Mouse (Mus musculus): ENCODE results near the gene Raver1. TPM values are rescaled to one million over a fixed set of nuclear protein-coding genes. Genes with fewer than 3 reads are reported as not detected.

Raver1 gene
- total RNA-seq, 4 experiments from 2014 or later = 26.7 to 35.4 (median 31.6) TPM

Small RNAs within 50 kb of the gene (microRNA-seq; reads per million reads assigned to microRNA genes)
- gene Mir1900 = 0.25 to 0.32 reads per million in 2 experiments
- gene Mir7082 = 0.96 to 1.0 reads per million in 2 experiments

Other genes starting within 250 kb of the Raver1 start
- gene A230050P20Rik, start 223.4 kb downstream of the Raver1 start, total RNA-seq (2022) = 10 to 100 TPM; 83.6 to 95.7 (median 90.0) TPM
- gene Angptl6, start 212.3 kb downstream of the Raver1 start, total RNA-seq (2022) = 1 to 10 TPM; 6.8 to 8.9 (median 8.5) TPM
- gene Ppan, start 203.8 kb downstream of the Raver1 start, total RNA-seq (2022) = 10 to 100 TPM; 21.8 to 28.1 (median 24.6) TPM
- 100 to 1,000 TPM; 118 to 139 (median 131) TPM for gene Eif3g, start 193.4 kb downstream of the Raver1 start, total RNA-seq (2022)
- gene Dnmt1, start 132.1 kb downstream of the Raver1 start, total RNA-seq (2022) = 10 to 100 TPM; 32.9 to 38.4 (median 35.2) TPM
- 1 to 10 TPM; 1.3 to 4.4 (median 3.7) TPM for gene S1pr2, start 115.2 kb downstream of the Raver1 start, total RNA-seq (2022)
- gene Mrpl4, start 89.3 kb downstream of the Raver1 start, total RNA-seq (2022) = 10 to 100 TPM; 60.1 to 65.7 (median 61.0) TPM
- gene Icam1, start 76.0 kb downstream of the Raver1 start, total RNA-seq (2022) = 1 to 10 TPM; 2.8 to 9.8 (median 6.3) TPM
- 1 to 10 TPM in 3 of 4 experiments, under 1 TPM in 1; 0.49 to 1.8 (median 1.4) TPM for gene Icam4, start 62.6 kb downstream of the Raver1 start, total RNA-seq (2022)
- gene Icam5, start 59.9 kb downstream of the Raver1 start, total RNA-seq (2022) = 100 to 1,000 TPM; 302 to 315 (median 304) TPM
- 1 to 10 TPM in 1 of 4 experiments, under 1 TPM in 1, not detected in 2; 0.87 to 1.1 TPM for gene Zglp1, start 24.9 kb downstream of the Raver1 start, total RNA-seq (2022)
- 1 to 10 TPM; 1.2 to 2.3 (median 2.2) TPM for gene Gm49373, start 18.9 kb downstream of the Raver1 start, total RNA-seq (2022)
- 10 to 100 TPM; 47.3 to 69.6 (median 59.3) TPM for gene Fdx1l, start 18.4 kb downstream of the Raver1 start, total RNA-seq (2022)
- 1 to 10 TPM; 2.7 to 5.4 (median 4.0) TPM for gene Gm38431, start within 50 bp of the Raver1 start, total RNA-seq (2022)
- 10 to 100 TPM; 17.1 to 20.7 (median 18.7) TPM for gene Tyk2, start 39.2 kb upstream of the Raver1 start, total RNA-seq (2022)
- gene Cdc37, start 58.0 kb upstream of the Raver1 start, total RNA-seq (2022) = 100 to 1,000 TPM; 116 to 151 (median 131) TPM
- 10 to 100 TPM; 86.6 to 99.1 (median 93.6) TPM for gene Pde4a, start 73.7 kb upstream of the Raver1 start, total RNA-seq (2022)
- 10 to 100 TPM; 52.8 to 60.0 (median 56.6) TPM for gene Keap1, start 147.4 kb upstream of the Raver1 start, total RNA-seq (2022)
- 10 to 100 TPM; 11.3 to 19.1 (median 14.6) TPM for gene S1pr5, start 156.4 kb upstream of the Raver1 start, total RNA-seq (2022)
- gene Atg4d, start 173.3 kb upstream of the Raver1 start, total RNA-seq (2022) = 10 to 100 TPM; 37.3 to 45.0 (median 38.1) TPM
- gene Kri1, start 196.0 kb upstream of the Raver1 start, total RNA-seq (2022) = 10 to 100 TPM; 43.2 to 48.9 (median 44.5) TPM
- gene Cdkn2d, start 199.4 kb upstream of the Raver1 start, total RNA-seq (2022) = 10 to 100 TPM; 48.8 to 61.6 (median 55.9) TPM
- 1 to 10 TPM in 3 of 4 experiments, under 1 TPM in 1; 0.35 to 2.0 (median 1.6) TPM for gene Ap1m2, start 220.3 kb upstream of the Raver1 start, total RNA-seq (2022)
- gene Slc44a2, start 228.7 kb upstream of the Raver1 start, total RNA-seq (2022) = 10 to 100 TPM; 55.2 to 74.2 (median 64.7) TPM

All from layer of hippocampus, adult 8-10 months (tissue).